Mouse (Mus musculus): ENCODE measurements around the gene Gm5129. TPM values are rescaled to one million over a fixed set of nuclear protein-coding genes. Genes with fewer than 3 reads are reported as not detected.
A peak's percentile ranks its signal among the peaks of the same experiment; 100 is the strongest.

Gene Gm5129
- polyA plus RNA-seq, 1 experiment from 2014 or later: not detected

GRCm38 (mm10) chr5:29707241-29707640, 28.5 kb downstream of the Gm5129 start:
- Histone ChIP-seq H3K4me1 (ENCODE audit: control insufficient read depth, insufficient read depth, low read length) (no peaks in the 10 kb centered on the region), H3K9ac (replicated peaks; ENCODE audit: low read depth, low read length) (no peak overlapping the region), H3K4me2 (ENCODE audit: low read depth, low read length) (no peak overlapping the region), H3K27ac (ENCODE audit: low read depth, low read length) (no peak overlapping the region), H3K36me3 (ENCODE audit: control insufficient read depth, insufficient read depth, low read length) (no peaks in the 10 kb centered on the region), H3K27me3 (ENCODE audit: control insufficient read depth, insufficient read depth, low read length) (no peaks in the 10 kb centered on the region), H3K9me3 (ENCODE audit: control insufficient read depth, low read length) (no peaks in the 10 kb centered on the region), H3K4me3 (ENCODE audit: low read depth, low read length) (no peak overlapping the region)
- no peak for ATAC-seq (ENCODE audit: low read depth)
- WGBS: 90% methylated on average over 4 of the region's 4 CpGs

- Histone ChIP-seq H3K27me3 (ENCODE audit: control insufficient read depth, insufficient read depth, low read length) (no peaks in the 10 kb centered on the region), H3K27ac (ENCODE audit: low read depth, low read length) (no peak overlapping the region), H3K9me3 (ENCODE audit: control insufficient read depth, low read length) (no peaks in the 10 kb centered on the region), H3K9ac (replicated peaks; ENCODE audit: low read depth, low read length) (no peak overlapping the region), H3K4me3 (ENCODE audit: low read depth, low read length) (no peak overlapping the region), H3K4me2 (ENCODE audit: low read depth, low read length) (no peak overlapping the region), H3K4me1 (ENCODE audit: control insufficient read depth, insufficient read depth, low read length) (no peaks in the 10 kb centered on the region), H3K36me3 (ENCODE audit: control insufficient read depth, insufficient read depth, low read length) (no peaks in the 10 kb centered on the region)
- 93% methylated on average over 2 of the region's 2 CpGs for WGBS
- ATAC-seq (ENCODE audit: low read depth): no peak
Observed at GRCm38 (mm10) chr5:29699520-29700202, 36.1 kb downstream of the Gm5129 start.

DNA sequence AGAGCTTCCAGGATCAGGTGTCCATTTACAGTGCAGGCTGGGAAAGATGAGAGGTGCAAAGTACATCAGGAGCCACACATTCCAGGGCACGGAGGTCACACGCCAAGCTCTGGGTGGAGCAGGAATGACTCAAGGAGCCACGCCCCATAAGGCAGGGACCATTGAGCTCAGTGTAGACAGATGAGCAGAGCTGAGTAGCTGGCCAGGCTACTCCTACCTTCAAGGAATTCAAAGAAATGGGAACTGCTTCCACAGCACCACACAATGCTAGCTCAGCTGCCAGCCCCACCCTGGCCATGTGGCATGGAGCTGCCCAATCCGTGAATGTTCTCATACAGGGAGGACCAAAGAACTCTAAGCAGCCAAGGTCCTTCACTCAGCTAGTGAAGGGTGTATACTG, 37.2 kb downstream of the Gm5129 start:
- Histone ChIP-seq H3K27ac (ENCODE audit: low read depth, low read length) (no peak overlapping the region), H3K4me1 (ENCODE audit: control insufficient read depth, insufficient read depth, low read length) (no peaks in the 10 kb centered on the region), H3K9ac (replicated peaks; ENCODE audit: low read depth, low read length) (no peak overlapping the region), H3K27me3 (ENCODE audit: control insufficient read depth, insufficient read depth, low read length) (no peaks in the 10 kb centered on the region), H3K36me3 (ENCODE audit: control insufficient read depth, insufficient read depth, low read length) (no peaks in the 10 kb centered on the region), H3K9me3 (ENCODE audit: control insufficient read depth, low read length) (no peaks in the 10 kb centered on the region), H3K4me3 (ENCODE audit: low read depth, low read length) (no peak overlapping the region), H3K4me2 (ENCODE audit: low read depth, low read length) (no peak overlapping the region)
- 88% methylated on average over 4 of the region's 4 CpGs for WGBS
- no peak for ATAC-seq (ENCODE audit: low read depth)

- no peaks in the 10 kb centered on the region for H3K36me3 ChIP-seq (ENCODE audit: control insufficient read depth, insufficient read depth, low read length)
- H3K27me3 ChIP-seq (ENCODE audit: control insufficient read depth, insufficient read depth, low read length): no peaks in the 10 kb centered on the region
- no peak overlapping the region for H3K4me2 ChIP-seq (ENCODE audit: low read depth, low read length)
- 72% methylated on average over 7 of the region's 7 CpGs for WGBS
- H3K9ac ChIP-seq (replicated peaks; ENCODE audit: low read depth, low read length): no peak overlapping the region
- H3K4me1 ChIP-seq (ENCODE audit: control insufficient read depth, insufficient read depth, low read length): no peaks in the 10 kb centered on the region
- no peak for ATAC-seq (ENCODE audit: low read depth)
- H3K27ac ChIP-seq (ENCODE audit: low read depth, low read length): no peak overlapping the region
- no peaks in the 10 kb centered on the region for H3K9me3 ChIP-seq (ENCODE audit: control insufficient read depth, low read length)
- H3K4me3 ChIP-seq (ENCODE audit: low read depth, low read length): no peak overlapping the region
Observed at GRCm38 (mm10) chr5:29688352-29688751, 47.4 kb downstream of the Gm5129 start.

GRCm38 (mm10) chr5:29687671-29688070, 48.1 kb downstream of the Gm5129 start:
- H3K9me3 ChIP-seq (ENCODE audit: control insufficient read depth, low read length): no peaks in the 10 kb centered on the region
- peak; percentile 89 for ATAC-seq (ENCODE audit: low read depth)
- H3K36me3 ChIP-seq (ENCODE audit: control insufficient read depth, insufficient read depth, low read length): no peaks in the 10 kb centered on the region
- H3K27me3 ChIP-seq (ENCODE audit: control insufficient read depth, insufficient read depth, low read length): no peaks in the 10 kb centered on the region
- no peak overlapping the region for H3K27ac ChIP-seq (ENCODE audit: low read depth, low read length)
- WGBS: 54% methylated on average over 3 of the region's 3 CpGs
- H3K9ac ChIP-seq (replicated peaks; ENCODE audit: low read depth, low read length): no peak overlapping the region
- H3K4me3 ChIP-seq (ENCODE audit: low read depth, low read length): no peak overlapping the region
- no peaks in the 10 kb centered on the region for H3K4me1 ChIP-seq (ENCODE audit: control insufficient read depth, insufficient read depth, low read length)
- H3K4me2 ChIP-seq (ENCODE audit: low read depth, low read length): no peak overlapping the region

Other genes starting within 250 kb of the Gm5129 start
- gene Ube3c, start 166.7 kb downstream of the Gm5129 start, polyA plus RNA-seq (2014; fragmentation: Nextera tagmentation; extraction: Ambion mirVana): 46.8 and 54.9 TPM in 2 replicates
- gene Dnajb6, start 248 bp downstream of the Gm5129 start, polyA plus RNA-seq (2014; fragmentation: Nextera tagmentation; extraction: Ambion mirVana): 309 and 311 TPM in 2 replicates